Mouse (Mus musculus): ENCODE results near the gene Ak1. TPM values are rescaled to one million over a fixed set of nuclear protein-coding genes. Genes with fewer than 3 reads are reported as not detected.

Ak1 gene
- total RNA-seq, 1 experiment: 90.8 TPM

- Histone ChIP-seq H3K9ac (ENCODE audit: insufficient read depth, low read depth, low read length, poor library complexity, severe bottlenecking) (no peak overlapping the region), H3K4me3 (ENCODE audit: insufficient read depth in 1 of 2, low read depth in 1 of 2, low read length in 2 of 2, poor library complexity in 1 of 2, severe bottlenecking in 1 of 2) (no peak overlapping the region), H3K36me3 (ENCODE audit: control insufficient read depth, insufficient read depth, low read length, poor library complexity, severe bottlenecking) (peaks cover 2% of the 10 kb centered on the region; the same call in 1 of the 2 replicates), H3K4me1 (ENCODE audit: control insufficient read depth in 2 of 2, insufficient read depth in 2 of 2, low read length in 2 of 2, poor library complexity in 1 of 2) (peaks cover 3 to 6% of the 10 kb centered on the region in 2 experiments; a peak in 2 of 4 replicates), H3K9me3 (ENCODE audit: control insufficient read depth, insufficient read depth, low read depth, low read length) (no peaks in the 10 kb centered on the region), H3K27ac (ENCODE audit: insufficient read depth, low read depth, low read length, poor library complexity, severe bottlenecking) (no peak overlapping the region)
- in situ Hi-C loops (cut with MboI; ENCODE audit: low sequenced_read_pairs in 2 of 2, unreplicated experiment in 2 of 2): no loop called here
- no peak for DNase-seq (ENCODE audit: low read depth, low spot score)
- TF ChIP-seq ZC3H11A (IDR thresholded peaks at IDR 0.05; ENCODE audit: borderline replicate concordance, low read depth, low read length) (no peak), CHD2 (IDR thresholded peaks at IDR 0.05; ENCODE audit: low read depth, low read length) (no peak), HCFC1 (IDR thresholded peaks at IDR 0.05; ENCODE audit: borderline replicate concordance, insufficient read depth, low read length) (no peak), MAFK (IDR thresholded peaks at IDR 0.05; ENCODE audit: insufficient read depth, low read depth, low read length) (no peak), ZNF384 (IDR thresholded peaks at IDR 0.05; ENCODE audit: low read depth, low read length) (no peak)
Observed at GRCm38 (mm10) chr2:32645647-32646046, 24.1 kb downstream of the Ak1 start.

GRCm38 (mm10) chr2:32646379-32647056 is 25.0 kb downstream of the Ak1 start, which contains the start of gene Eng:
TSS of gene Eng (plus strand) at chr2:32646595.
- no peak for DNase-seq (ENCODE audit: low read depth, low spot score)
- peak within 1 kb of the TSS; percentile 67 to 68 for H3K4me3 ChIP-seq (ENCODE audit: insufficient read depth in 1 of 2, low read depth in 1 of 2, low read length in 2 of 2, poor library complexity in 1 of 2, severe bottlenecking in 1 of 2)
- peak within 1 kb of the TSS; percentile 72 for H3K9ac ChIP-seq (ENCODE audit: insufficient read depth, low read depth, low read length, poor library complexity, severe bottlenecking)
- H3K27ac ChIP-seq (ENCODE audit: insufficient read depth, low read depth, low read length, poor library complexity, severe bottlenecking): no peak within 1 kb of the TSS
- no peaks in the 10 kb centered on the region for H3K9me3 ChIP-seq (ENCODE audit: control insufficient read depth, insufficient read depth, low read depth, low read length)
- peaks cover 2% of the 10 kb centered on the region; the same call in 1 of the 2 replicates for H3K36me3 ChIP-seq (ENCODE audit: control insufficient read depth, insufficient read depth, low read length, poor library complexity, severe bottlenecking)
- in situ Hi-C loops (cut with MboI; ENCODE audit: low sequenced_read_pairs in 2 of 2, unreplicated experiment in 2 of 2): no loop called here
- TF ChIP-seq HCFC1 (IDR thresholded peaks at IDR 0.05; ENCODE audit: borderline replicate concordance, insufficient read depth, low read length): no peak
- peaks cover 3 to 6% of the 10 kb centered on the region in 2 experiments; a peak in 2 of 4 replicates for H3K4me1 ChIP-seq (ENCODE audit: control insufficient read depth in 2 of 2, insufficient read depth in 2 of 2, low read length in 2 of 2, poor library complexity in 1 of 2)

- in situ Hi-C loops (cut with MboI; ENCODE audit: low sequenced_read_pairs in 2 of 2, unreplicated experiment in 2 of 2): no loop called here
- TF ChIP-seq HCFC1 (IDR thresholded peaks at IDR 0.05; ENCODE audit: borderline replicate concordance, insufficient read depth, low read length) (no peak), ZNF384 (IDR thresholded peaks at IDR 0.05; ENCODE audit: low read depth, low read length) (no peak), ZC3H11A (IDR thresholded peaks at IDR 0.05; ENCODE audit: borderline replicate concordance, low read depth, low read length) (no peak), MAFK (IDR thresholded peaks at IDR 0.05; ENCODE audit: insufficient read depth, low read depth, low read length) (no peak), CHD2 (IDR thresholded peaks at IDR 0.05; ENCODE audit: low read depth, low read length) (no peak)
- Histone ChIP-seq H3K36me3 (ENCODE audit: control insufficient read depth, insufficient read depth, low read length, poor library complexity, severe bottlenecking) (peaks cover 2% of the 10 kb centered on the region; the same call in 1 of the 2 replicates), H3K27ac (ENCODE audit: insufficient read depth, low read depth, low read length, poor library complexity, severe bottlenecking) (no peak overlapping the region), H3K4me1 (ENCODE audit: control insufficient read depth in 2 of 2, insufficient read depth in 2 of 2, low read length in 2 of 2, poor library complexity in 1 of 2) (peaks cover 3 to 6% of the 10 kb centered on the region in 2 experiments; a peak in 2 of 4 replicates), H3K4me3 (ENCODE audit: insufficient read depth in 1 of 2, low read depth in 1 of 2, low read length in 2 of 2, poor library complexity in 1 of 2, severe bottlenecking in 1 of 2) (peak overlapping the region; percentile 67 to 68), H3K9ac (ENCODE audit: insufficient read depth, low read depth, low read length, poor library complexity, severe bottlenecking) (peak overlapping the region; percentile 72; the same call in 1 of the 2 replicates), H3K9me3 (ENCODE audit: control insufficient read depth, insufficient read depth, low read depth, low read length) (no peaks in the 10 kb centered on the region)
- no peak for DNase-seq (ENCODE audit: low read depth, low spot score)
Observed at GRCm38 (mm10) chr2:32647366-32647765, 25.8 kb downstream of the Ak1 start.

GRCm38 (mm10) chr2:32653764-32654163 is 32.2 kb downstream of the Ak1 start:
- H3K27ac ChIP-seq (ENCODE audit: insufficient read depth, low read depth, low read length, poor library complexity, severe bottlenecking): no peak overlapping the region

More at GRCm38 (mm10) chr2:32653764-32654163, 32.2 kb downstream of the Ak1 start:
- Histone ChIP-seq H3K4me3 (ENCODE audit: insufficient read depth in 1 of 2, low read depth in 1 of 2, low read length in 2 of 2, poor library complexity in 1 of 2, severe bottlenecking in 1 of 2) (no peak overlapping the region), H3K36me3 (ENCODE audit: control insufficient read depth, insufficient read depth, low read length, poor library complexity, severe bottlenecking) (peaks cover 10% of the 10 kb centered on the region; the same call in 1 of the 2 replicates), H3K9ac (ENCODE audit: insufficient read depth, low read depth, low read length, poor library complexity, severe bottlenecking) (no peak overlapping the region), H3K9me3 (ENCODE audit: control insufficient read depth, insufficient read depth, low read depth, low read length) (no peaks in the 10 kb centered on the region), H3K4me1 (ENCODE audit: control insufficient read depth in 2 of 2, insufficient read depth in 2 of 2, low read length in 2 of 2, poor library complexity in 1 of 2) (peaks cover 0 to 25% of the 10 kb centered on the region in 2 experiments; a peak in 3 of 4 replicates)
- DNase-seq (ENCODE audit: low read depth, low spot score): no peak
- in situ Hi-C loops (cut with MboI; ENCODE audit: low sequenced_read_pairs in 2 of 2, unreplicated experiment in 2 of 2): no loop called here
- TF ChIP-seq CHD2 (IDR thresholded peaks at IDR 0.05; ENCODE audit: low read depth, low read length) (no peak), MAFK (IDR thresholded peaks at IDR 0.05; ENCODE audit: insufficient read depth, low read depth, low read length) (no peak), ZNF384 (IDR thresholded peaks at IDR 0.05; ENCODE audit: low read depth, low read length) (no peak), HCFC1 (IDR thresholded peaks at IDR 0.05; ENCODE audit: borderline replicate concordance, insufficient read depth, low read length) (no peak), ZC3H11A (IDR thresholded peaks at IDR 0.05; ENCODE audit: borderline replicate concordance, low read depth, low read length) (no peak)

All from ES-E14 (cell line).